Mouse (Mus musculus) neural tube, embryonic 11.5 days (tissue): ENCODE results near the gene Ccne1. TPM values are rescaled to one million over a fixed set of nuclear protein-coding genes. Genes with fewer than 3 reads are reported as not detected.

Experiments used
- ATAC-seq: fragments of 200-750 bp; cut with Nextera tagmentation; 2 replicates; pipeline ENCODE4 v1.8.0; 2017; ENCODE audit warnings: moderate number of reproducible peaks, mild to moderate bottlenecking, moderate TSS enrichment, moderate library complexity; ENCODE audit not compliant: insufficient read depth, low FRiP score, low TSS enrichment
- DNase-seq: peaks from one replicate; pipeline ENCODE4 v3.0.0-alpha.2; 2015; ENCODE audit warnings: low spot score
- H3K27ac ChIP-seq: fragments of 300-500 bp; sonication (generic); 2 replicates; pipeline ENCODE4 v1.5.1; 2014; ENCODE audit warnings: low read depth, mild to moderate bottlenecking, low read length
- H3K27me3 ChIP-seq: fragments of 300-500 bp; sonication (generic); 2 replicates; pipeline ENCODE4 v1.6.1; 2014; ENCODE audit warnings: mild to moderate bottlenecking, low read length, mixed read lengths; ENCODE audit not compliant: control insufficient read depth, insufficient read depth
- H3K36me3 ChIP-seq: fragments of 300-500 bp; sonication (generic); 2 replicates; pipeline ENCODE4 v1.6.1; 2014; ENCODE audit warnings: mild to moderate bottlenecking, low read length, moderate library complexity, mixed read lengths; ENCODE audit not compliant: control insufficient read depth, insufficient read depth
- H3K4me1 ChIP-seq: fragments of 300-500 bp; sonication (generic); 2 replicates; pipeline ENCODE4 v1.6.1; 2014; ENCODE audit warnings: low read length, mixed read lengths; ENCODE audit not compliant: control insufficient read depth, insufficient read depth
- H3K4me2 ChIP-seq: fragments of 300-500 bp; sonication (generic); 2 replicates; pipeline ENCODE4 v1.6.1; 2014; ENCODE audit warnings: low read depth, mild to moderate bottlenecking, moderate library complexity
- H3K4me3 ChIP-seq: fragments of 300-500 bp; sonication (generic); 2 replicates; pipeline ENCODE4 v1.5.1; 2014; ENCODE audit warnings: low read depth, low read length
- H3K9ac ChIP-seq: fragments of 300-500 bp; sonication (generic); 2 replicates; pipeline ENCODE4 v1.6.1; 2014; ENCODE audit warnings: mild to moderate bottlenecking, low read length
- H3K9me3 ChIP-seq: fragments of 300-500 bp; sonication (generic); 2 replicates; pipeline ENCODE4 v1.6.1; 2016; ENCODE audit warnings: low read length; ENCODE audit not compliant: control insufficient read depth
- WGBS: fragments of 180-500 bp; shearing (Covaris S2); extraction: QIAGEN DNeasy Blood & Tissue Kit; methylation state at CpG from one replicate; pipeline ENCODE4 v1.1.7; 2014; 5-methylcytosine and 5-hydroxymethylcytosine counted together
- polyA plus RNA-seq: library from polyadenylated mRNA; unstranded; fragments of >200 nt; fragmentation: Nextera tagmentation; extraction: Ambion mirVana; gene quantifications from 2 replicates; pipeline ENCODE4 v1.2.1, GENCODE M21; 2014

Ccne1 gene
- polyA plus RNA-seq, 1 experiment from 2014 or later: 83.9 TPM

DNA sequence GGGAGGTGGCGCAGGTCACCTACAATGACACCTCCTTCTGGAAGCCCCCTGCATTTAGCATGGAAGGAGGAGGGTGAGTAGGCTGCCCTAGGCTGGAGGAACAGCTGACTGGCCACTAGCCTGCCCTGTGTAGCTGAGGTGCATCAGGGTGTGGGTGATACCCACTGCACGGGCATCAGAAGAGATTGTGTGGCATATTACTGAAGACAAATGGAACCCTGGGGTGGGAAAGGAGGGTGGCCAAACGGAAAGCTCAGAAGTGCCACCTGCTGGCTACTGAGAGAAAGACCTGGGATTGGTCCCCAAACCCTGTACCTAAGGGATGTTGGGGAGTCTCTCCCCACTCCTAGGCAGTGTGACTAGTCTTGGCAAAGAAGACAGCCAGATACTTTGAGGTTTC lies 33.6 kb downstream of the Ccne1 start:
- Histone ChIP-seq H3K4me2 (no peak overlapping the region), H3K4me3 (no peak overlapping the region), H3K9me3 (no peaks in the 10 kb centered on the region), H3K27ac (no peak overlapping the region), H3K36me3 (no peaks in the 10 kb centered on the region), H3K9ac (no peak overlapping the region), H3K27me3 (no peaks in the 10 kb centered on the region), H3K4me1 (no peaks in the 10 kb centered on the region; the same call in 1 of the 2 replicates)
- ATAC-seq (peak; percentile 53; the same call in 1 of the 2 replicates), DNase-seq (peak; percentile 53)
- 27% methylated on average over 3 of the region's 3 CpGs for WGBS

DNA sequence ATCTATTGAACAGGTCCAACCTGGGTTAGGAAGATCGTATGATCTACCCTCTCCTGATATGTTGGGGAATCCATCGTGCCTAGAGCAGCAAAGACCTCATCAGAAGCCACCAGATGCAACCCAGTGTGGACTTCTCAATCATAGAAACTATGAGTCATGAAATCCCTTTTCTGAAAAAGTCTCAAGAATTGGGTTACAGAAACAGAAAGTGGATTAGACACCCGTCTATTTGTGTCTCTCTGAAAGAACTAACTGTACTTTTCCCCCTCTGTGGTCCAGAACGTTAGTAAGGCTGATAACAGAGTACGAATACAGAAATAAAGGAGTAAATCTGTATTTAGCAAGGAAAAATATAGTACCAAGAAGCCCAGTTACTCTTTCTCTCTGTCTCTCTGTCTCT lies 36.3 kb downstream of the Ccne1 start:
- no peak overlapping the region for H3K9ac ChIP-seq
- H3K4me2 ChIP-seq: no peak overlapping the region
- H3K27me3 ChIP-seq: no peaks in the 10 kb centered on the region
- DNase-seq (no peak), ATAC-seq (no peak)
- H3K36me3 ChIP-seq: no peaks in the 10 kb centered on the region
- H3K27ac ChIP-seq: no peak overlapping the region
- H3K4me3 ChIP-seq: no peak overlapping the region
- H3K4me1 ChIP-seq: no peaks in the 10 kb centered on the region; the same call in 1 of the 2 replicates
- H3K9me3 ChIP-seq: no peaks in the 10 kb centered on the region
- 83% methylated on average over 5 of the region's 5 CpGs for WGBS

DNA sequence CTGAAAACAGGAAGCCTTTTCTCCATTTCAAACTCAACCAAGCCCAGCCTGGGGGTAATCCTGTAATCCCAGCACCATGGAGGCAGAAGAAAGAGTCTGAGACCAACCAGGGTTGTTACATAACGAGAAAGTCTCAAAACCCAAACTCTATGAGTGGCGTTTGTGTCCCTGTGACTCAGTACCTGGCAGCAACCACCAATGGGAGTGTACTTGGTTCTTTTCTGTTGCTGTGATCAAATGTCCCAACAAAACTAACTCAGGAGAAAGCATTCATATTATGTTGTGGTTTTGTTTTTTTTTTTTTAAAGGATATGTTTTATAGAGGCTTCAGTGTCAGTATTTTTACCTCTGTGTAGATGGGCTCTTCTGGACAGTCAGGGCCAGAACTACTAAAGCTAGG lies 36.7 kb downstream of the Ccne1 start:
- no peak overlapping the region for H3K9ac ChIP-seq
- no peaks in the 10 kb centered on the region; the same call in 1 of the 2 replicates for H3K4me1 ChIP-seq
- WGBS: 59% methylated on average over 2 of the region's 2 CpGs
- no peak for ATAC-seq
- no peaks in the 10 kb centered on the region for H3K27me3 ChIP-seq
- no peak overlapping the region for H3K4me3 ChIP-seq
- no peak overlapping the region for H3K27ac ChIP-seq
- no peaks in the 10 kb centered on the region for H3K36me3 ChIP-seq
- H3K9me3 ChIP-seq: no peaks in the 10 kb centered on the region
- H3K4me2 ChIP-seq: no peak overlapping the region
- no peak for DNase-seq

DNA sequence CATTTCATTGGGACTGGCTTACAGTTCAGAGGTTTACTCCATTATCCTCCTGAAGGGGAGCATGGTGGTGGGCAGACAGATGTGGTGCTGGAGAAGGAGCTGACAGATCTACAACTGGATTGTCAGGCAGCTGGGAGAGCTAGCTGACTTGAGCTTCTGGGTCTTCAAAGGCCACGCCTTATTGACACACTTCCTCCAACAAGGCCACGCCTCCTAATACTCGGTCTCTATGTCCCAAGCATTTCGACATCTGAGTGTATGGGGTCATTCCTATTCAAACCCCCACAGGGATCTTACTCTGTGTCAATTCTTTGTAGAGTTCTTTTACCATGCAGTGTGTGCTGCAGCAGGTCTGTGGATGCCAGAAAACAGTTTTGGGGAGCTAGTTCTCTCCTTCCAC lies 42.9 kb downstream of the Ccne1 start:
- 51% methylated on average over 4 of the region's 4 CpGs for WGBS
- Histone ChIP-seq H3K36me3 (no peaks in the 10 kb centered on the region), H3K27ac (no peak overlapping the region), H3K9me3 (no peaks in the 10 kb centered on the region), H3K4me3 (no peak overlapping the region), H3K27me3 (no peaks in the 10 kb centered on the region), H3K4me2 (no peak overlapping the region), H3K9ac (no peak overlapping the region), H3K4me1 (no peaks in the 10 kb centered on the region; the same call in 1 of the 2 replicates)
- DNase-seq (no peak), ATAC-seq (no peak)

- DNase-seq: peak; percentile 96
- Histone ChIP-seq H3K36me3 (no peaks in the 10 kb centered on the region), H3K9ac (peak overlapping the region; percentile 61), H3K9me3 (no peaks in the 10 kb centered on the region), H3K27me3 (no peaks in the 10 kb centered on the region), H3K4me3 (peak overlapping the region; percentile 47), H3K4me2 (peak overlapping the region; percentile 53), H3K27ac (no peak overlapping the region), H3K4me1 (no peaks in the 10 kb centered on the region; the same call in 1 of the 2 replicates)
- ATAC-seq: peak; percentile 90
- WGBS: 1% methylated on average over 47 of the region's 57 CpGs
Measured at GRCm38 (mm10) chr7:38061060-38061970, 46.0 kb downstream of the Ccne1 start.

DNA sequence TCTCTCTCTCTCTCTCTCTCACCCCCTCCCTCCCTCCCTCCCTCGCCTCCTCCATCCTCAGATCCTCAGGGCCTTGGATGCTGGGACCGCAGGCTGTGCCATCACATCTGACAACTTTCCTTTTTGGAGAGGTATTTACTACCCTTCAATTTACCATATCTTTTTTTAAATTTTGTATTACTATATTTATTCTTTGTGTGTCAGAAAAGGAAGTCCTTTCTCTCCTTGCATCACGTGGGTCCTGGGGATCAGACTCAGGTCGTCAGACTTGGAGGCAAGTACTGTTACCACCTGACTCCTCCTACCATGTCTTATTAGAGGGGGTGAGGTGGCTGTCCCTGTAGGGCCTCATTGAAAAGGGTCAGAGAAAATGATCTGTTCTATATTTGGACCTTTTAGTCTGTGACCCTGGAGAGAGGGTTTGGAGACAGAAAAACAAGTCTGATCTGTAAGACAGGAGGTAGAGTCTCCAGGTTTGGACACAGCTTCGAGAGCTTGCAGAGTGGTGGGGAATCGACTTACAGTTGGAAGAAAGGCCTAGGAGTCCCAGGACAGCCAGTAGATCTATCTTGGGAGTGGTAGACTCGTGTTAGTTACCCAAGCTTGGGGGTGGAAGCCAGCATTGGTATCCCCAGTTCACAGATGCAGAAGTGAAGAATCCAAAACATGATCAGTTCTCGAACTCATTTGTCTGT lies 47.6 kb downstream of the Ccne1 start:
- Histone ChIP-seq H3K4me1 (no peaks in the 10 kb centered on the region; the same call in 1 of the 2 replicates), H3K9me3 (no peaks in the 10 kb centered on the region), H3K36me3 (no peaks in the 10 kb centered on the region), H3K27ac (no peak overlapping the region), H3K27me3 (no peaks in the 10 kb centered on the region), H3K9ac (no peak overlapping the region), H3K4me2 (no peak overlapping the region), H3K4me3 (no peak overlapping the region)
- ATAC-seq (no peak), DNase-seq (no peak)
- 76% methylated on average over 8 of the region's 8 CpGs for WGBS

GRCm38 (mm10) chr7:38059096-38059495 lies 48.2 kb downstream of the Ccne1 start:
- DNase-seq: no peak
- Histone ChIP-seq H3K4me2 (no peak overlapping the region), H3K36me3 (no peaks in the 10 kb centered on the region), H3K27ac (no peak overlapping the region), H3K9me3 (no peaks in the 10 kb centered on the region), H3K4me1 (no peaks in the 10 kb centered on the region; the same call in 1 of the 2 replicates), H3K4me3 (no peak overlapping the region), H3K9ac (no peak overlapping the region), H3K27me3 (no peaks in the 10 kb centered on the region)
- no peak for ATAC-seq
- WGBS: 61% methylated on average over 7 of the region's 7 CpGs

- no peak for DNase-seq
- WGBS: 70% methylated on average over 2 of the region's 2 CpGs
Measured at GRCm38 (mm10) chr7:38055996-38056395, 51.3 kb downstream of the Ccne1 start.

More at GRCm38 (mm10) chr7:38055996-38056395, 51.3 kb downstream of the Ccne1 start:
- H3K27me3 ChIP-seq: no peaks in the 10 kb centered on the region
- no peak for ATAC-seq
- H3K4me3 ChIP-seq: no peak overlapping the region
- no peaks in the 10 kb centered on the region; the same call in 1 of the 2 replicates for H3K4me1 ChIP-seq
- no peak overlapping the region for H3K9ac ChIP-seq
- H3K27ac ChIP-seq: no peak overlapping the region
- H3K4me2 ChIP-seq: no peak overlapping the region
- no peaks in the 10 kb centered on the region for H3K9me3 ChIP-seq
- H3K36me3 ChIP-seq: no peaks in the 10 kb centered on the region
